Mouse (Mus musculus) liver, postnatal 0 days (tissue): ENCODE data around the gene Hvcn1.

Source experiments
- CTCF ChIP-seq: sonication (generic); IDR thresholded peaks from 2 replicates; pipeline ENCODE4 v1.5.1; 2016; ENCODE audit warnings: antibody characterized with exemption, low read depth
- EP300 ChIP-seq: IDR thresholded peaks from 2 replicates; pipeline ENCODE4 v1.6.1; 2016; ENCODE audit warnings: antibody characterized with exemption, low read depth, mild to moderate bottlenecking

GRCm38 (mm10) chr5:122239618-122240017 is 33.0 kb downstream of the Hvcn1 start:
- TF ChIP-seq CTCF (no peak), EP300 (no peak)
